Comparison of ENCODE assay signal across 8 mouse cellular contexts in the genomic region with DNA sequence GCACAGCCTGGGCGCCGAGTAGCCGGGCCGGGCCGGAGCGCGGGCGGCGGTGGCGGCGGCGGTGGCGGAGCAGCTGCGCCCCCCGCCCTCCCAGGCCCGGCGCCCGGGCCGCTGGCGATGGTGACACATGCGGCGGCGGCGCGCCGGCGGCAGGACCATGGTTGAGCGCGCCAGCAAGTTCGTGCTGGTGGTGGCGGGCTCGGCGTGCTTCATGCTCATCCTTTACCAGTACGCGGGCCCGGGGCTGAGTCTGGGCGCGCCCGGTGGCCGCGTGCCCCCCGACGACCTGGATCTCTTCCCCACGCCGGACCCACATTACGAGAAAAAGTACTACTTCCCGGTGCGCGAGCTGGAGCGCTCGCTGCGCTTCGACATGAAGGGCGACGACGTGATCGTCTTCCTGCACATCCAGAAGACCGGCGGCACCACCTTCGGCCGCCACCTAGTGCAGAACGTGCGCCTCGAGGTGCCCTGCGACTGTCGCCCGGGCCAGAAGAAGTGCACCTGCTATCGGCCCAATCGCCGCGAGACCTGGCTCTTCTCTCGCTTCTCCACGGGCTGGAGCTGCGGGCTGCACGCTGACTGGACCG. TPM values are rescaled to one million over a fixed set of nuclear protein-coding genes. Genes with fewer than 3 reads are reported as not detected.
DNase-seq lines count a peak whose midpoint lies in the region; ATAC-seq and TF ChIP-seq lines count a peak whose summit lies in the region.

No protein-coding gene starts in this region.

- TF ChIP-seq POLR2A in limb, embryonic 14.5 days (IDR thresholded peaks at IDR 0.05; ENCODE audit: borderline replicate concordance, extremely low read depth, insufficient read depth, insufficient read length), result no peak

- H3K9ac ChIP-seq in forebrain, embryonic 11.5 days (ENCODE audit: low read length), result peak overlapping the region; percentile 73
- H3K9ac ChIP-seq in hindbrain, embryonic 16.5 days (ENCODE audit: low read depth, low read length), result peak overlapping the region; percentile 91
- peak overlapping the region; percentile 73 for H3K9ac ChIP-seq in limb, embryonic 14.5 days (ENCODE audit: low read depth, low read length, severe bottlenecking)
- H3K9ac ChIP-seq in midbrain, embryonic 14.5 days (replicated peaks; ENCODE audit: low read length), result peak overlapping the region; percentile 80
- H3K9ac ChIP-seq in stomach, embryonic 14.5 days (replicated peaks; ENCODE audit: low read depth, low read length), result peak overlapping the region; percentile 79

- no peak; the same call in 1 of the 2 replicates for ATAC-seq in forebrain, embryonic 11.5 days (replicated peaks; ENCODE audit: low FRiP score)
- ATAC-seq in hindbrain, embryonic 16.5 days, result peak; percentile 67
- ATAC-seq in limb, embryonic 14.5 days (ENCODE audit: low FRiP score, low read depth), result peak; percentile 66
- peak; percentile 65; the same call in 1 of the 2 replicates for ATAC-seq in midbrain, embryonic 14.5 days (ENCODE audit: low FRiP score, low TSS enrichment)
- no peak; the same call in 1 of the 2 replicates for ATAC-seq in stomach, embryonic 14.5 days (ENCODE audit: insufficient number of reproducible peaks, insufficient read depth, low FRiP score, low read depth)

- no peaks in the 10 kb centered on the region; the same call in 1 of the 2 replicates for H3K36me3 ChIP-seq in forebrain, embryonic 11.5 days (ENCODE audit: control insufficient read depth, insufficient read depth, low read length)
- no peaks in the 10 kb centered on the region for H3K36me3 ChIP-seq in hindbrain, embryonic 16.5 days (ENCODE audit: control insufficient read depth, insufficient read depth, low read length)
- H3K36me3 ChIP-seq in limb, embryonic 14.5 days (ENCODE audit: control insufficient read depth, insufficient read depth, low read length), result peaks cover 4% of the 10 kb centered on the region
- no peaks in the 10 kb centered on the region for H3K36me3 ChIP-seq in midbrain, embryonic 14.5 days (ENCODE audit: control insufficient read depth, insufficient read depth, low read length)
- H3K36me3 ChIP-seq in stomach, embryonic 14.5 days (ENCODE audit: control insufficient read depth, insufficient read depth, low read length), result peaks cover 2% of the 10 kb centered on the region; the same call in 1 of the 2 replicates

- 0 out of 2 replicates have a peak, but pooled peaks cover 4% of the 10 kb centered on the region for H3K27me3 ChIP-seq in forebrain, embryonic 11.5 days (ENCODE audit: control insufficient read depth, insufficient read depth, low read length)
- no peaks in the 10 kb centered on the region; the same call in 1 of the 2 replicates for H3K27me3 ChIP-seq in hindbrain, embryonic 16.5 days (replicated peaks; ENCODE audit: control insufficient read depth, insufficient read depth, low read length)
- H3K27me3 ChIP-seq in limb, embryonic 14.5 days (ENCODE audit: control insufficient read depth, insufficient read depth, low read length), result no peaks in the 10 kb centered on the region
- no peaks in the 10 kb centered on the region for H3K27me3 ChIP-seq in midbrain, embryonic 14.5 days (ENCODE audit: control insufficient read depth, insufficient read depth, low read length)
- no peaks in the 10 kb centered on the region for H3K27me3 ChIP-seq in stomach, embryonic 14.5 days (ENCODE audit: control insufficient read depth, insufficient read depth, low read length)

- no peak overlapping the region for H3K27ac ChIP-seq in forebrain, embryonic 11.5 days (ENCODE audit: low read depth, low read length)
- peak overlapping the region; percentile 89 for H3K27ac ChIP-seq in hindbrain, embryonic 16.5 days (ENCODE audit: low read depth, low read length)
- 0 out of 2 replicates have a peak overlapping the region, but pooled peaks have one; percentile 43 for H3K27ac ChIP-seq in limb, embryonic 14.5 days (replicated peaks; ENCODE audit: low read depth, low read length)
- H3K27ac ChIP-seq in midbrain, embryonic 14.5 days (replicated peaks; ENCODE audit: low read depth, low read length), result peak overlapping the region; percentile 87
- peak overlapping the region; percentile 58; the same call in 1 of the 2 replicates for H3K27ac ChIP-seq in stomach, embryonic 14.5 days (ENCODE audit: low read length)

- H3K4me2 ChIP-seq in forebrain, embryonic 11.5 days (ENCODE audit: low read depth, low read length, severe bottlenecking), result peak overlapping the region; percentile 97
- H3K4me2 ChIP-seq in hindbrain, embryonic 16.5 days (ENCODE audit: low read length), result peak overlapping the region; percentile 84
- H3K4me2 ChIP-seq in limb, embryonic 14.5 days (replicated peaks; ENCODE audit: low read depth, low read length, severe bottlenecking), result peak overlapping the region; percentile 98
- H3K4me2 ChIP-seq in midbrain, embryonic 14.5 days (ENCODE audit: low read length), result peak overlapping the region; percentile 96
- H3K4me2 ChIP-seq in stomach, embryonic 14.5 days (replicated peaks; ENCODE audit: low read depth, low read length), result peak overlapping the region; percentile 91

- peak; percentile 54 for DNase-seq in embryo, embryonic 10 days (ENCODE audit: low spot score)
- DNase-seq in embryo, embryonic 9.5 days (ENCODE audit: extremely low spot score), result no peak
- peak; percentile 70 for DNase-seq in adrenal gland, postnatal 25 days
- DNase-seq in forebrain, embryonic 11.5 days (ENCODE audit: low spot score), result peak; percentile 83
- peak; percentile 40 for DNase-seq in limb, embryonic 14.5 days (ENCODE audit: low spot score)
- DNase-seq in midbrain, embryonic 14.5 days, result peak; percentile 81

- under 1% methylated on average over 60 of the region's 76 CpGs for WGBS in forebrain, embryonic 11.5 days
- WGBS in hindbrain, embryonic 16.5 days, result under 1% methylated on average over 51 of the region's 76 CpGs
- WGBS in limb, embryonic 14.5 days, result under 1% methylated on average over 39 of the region's 76 CpGs
- WGBS in midbrain, embryonic 14.5 days, result under 1% methylated on average over 76 of the region's 76 CpGs
- WGBS in stomach, embryonic 14.5 days, result under 1% methylated on average over 61 of the region's 76 CpGs

- no peaks in the 10 kb centered on the region for H3K9me3 ChIP-seq in forebrain, embryonic 11.5 days (ENCODE audit: control insufficient read depth, low read length)
- H3K9me3 ChIP-seq in hindbrain, embryonic 16.5 days (ENCODE audit: control insufficient read depth, low read length), result no peaks in the 10 kb centered on the region
- no peaks in the 10 kb centered on the region for H3K9me3 ChIP-seq in limb, embryonic 14.5 days (ENCODE audit: control insufficient read depth, low read length)
- H3K9me3 ChIP-seq in midbrain, embryonic 14.5 days (ENCODE audit: control insufficient read depth, low read length), result no peaks in the 10 kb centered on the region
- H3K9me3 ChIP-seq in stomach, embryonic 14.5 days (ENCODE audit: control insufficient read depth, low read depth, low read length), result no peaks in the 10 kb centered on the region

- peak overlapping the region; percentile 78 for H3K4me3 ChIP-seq in forebrain, embryonic 11.5 days (ENCODE audit: low read depth, low read length)
- H3K4me3 ChIP-seq in hindbrain, embryonic 16.5 days (ENCODE audit: low read length), result peak overlapping the region; percentile 88
- peak overlapping the region; percentile 78 for H3K4me3 ChIP-seq in limb, embryonic 14.5 days (replicated peaks; ENCODE audit: low read length)
- H3K4me3 ChIP-seq in midbrain, embryonic 14.5 days (replicated peaks; ENCODE audit: low read depth, low read length), result peak overlapping the region; percentile 87
- peak overlapping the region; percentile 76 for H3K4me3 ChIP-seq in stomach, embryonic 14.5 days (ENCODE audit: low read depth, low read length)

- peaks cover 28% of the 10 kb centered on the region for H3K4me1 ChIP-seq in forebrain, embryonic 11.5 days (replicated peaks; ENCODE audit: control insufficient read depth, insufficient read depth, low read length)
- H3K4me1 ChIP-seq in hindbrain, embryonic 16.5 days (ENCODE audit: control insufficient read depth, insufficient read depth, low read depth, low read length), result peaks cover 63% of the 10 kb centered on the region
- peaks cover 59% of the 10 kb centered on the region for H3K4me1 ChIP-seq in limb, embryonic 14.5 days (ENCODE audit: control insufficient read depth, insufficient read depth, low read length)
- peaks cover 55% of the 10 kb centered on the region for H3K4me1 ChIP-seq in midbrain, embryonic 14.5 days (ENCODE audit: control insufficient read depth, insufficient read depth, low read length)
- H3K4me1 ChIP-seq in stomach, embryonic 14.5 days (ENCODE audit: control insufficient read depth, insufficient read depth, low read length), result peaks cover 39% of the 10 kb centered on the region; the same call in 1 of the 2 replicates

RNA-seq across cellular contexts. Expression of gene Hs6st1, which starts 0.4 kb away (rescaled TPM):
- 140 and 171 TPM in 2 replicates for total RNA-seq in adrenal gland, postnatal 25 days (2021)
- polyA plus RNA-seq in forebrain, embryonic 11.5 days (2014; fragmentation: Nextera tagmentation; extraction: Ambion mirVana), result 14.9 and 17.3 TPM in 2 replicates
- 9.5 and 11.7 TPM in 2 replicates for polyA plus RNA-seq in hindbrain, embryonic 16.5 days (2015; fragmentation: Nextera tagmentation; extraction: Ambion mirVana)
- 50.5 and 63.4 TPM in 2 replicates for polyA plus RNA-seq in limb, embryonic 14.5 days (2012; rRNA removed)
- 14.9 and 19.3 TPM in 2 replicates for polyA plus RNA-seq in limb, embryonic 14.5 days (2014; fragmentation: Nextera tagmentation; extraction: Ambion mirVana)
- 18.2 and 18.5 TPM in 2 replicates for polyA plus RNA-seq in midbrain, embryonic 14.5 days (2014; fragmentation: Nextera tagmentation; extraction: Ambion mirVana)
- 8.0 and 8.5 TPM in 2 replicates for polyA plus RNA-seq in stomach, embryonic 14.5 days (2014; fragmentation: Nextera tagmentation; extraction: Ambion mirVana)

Comparison
In these comparisons a context has a peak if more than half of its experiments do, and no peak if none do; other contexts are left out.
1. ATAC-seq: peak in hindbrain, embryonic 16.5 days (single experiment), limb, embryonic 14.5 days (single experiment) and midbrain, embryonic 14.5 days (single experiment); none in forebrain, embryonic 11.5 days (single experiment) and stomach, embryonic 14.5 days (single experiment).
2. Peak in every context shown above with its lines, with median percentiles within 50 percentile points of each other: H3K4me2 ChIP-seq, H3K4me3 ChIP-seq and H3K9ac ChIP-seq.